Mouse (Mus musculus) 3T3-L1 (cell line): ENCODE data around the gene Fkbp4.

Experiments
- DNase-seq: peaks from one replicate; pipeline ENCODE4 v3.0.0-alpha.2; 2015; ENCODE audit warnings: low read depth, low spot score

Gene Fkbp4

GRCm38 (mm10) chr6:128437288-128437687, 1.2 kb downstream of the Fkbp4 start:
- DNase-seq, result no peak

GRCm38 (mm10) chr6:128436356-128437005, 2.0 kb downstream of the Fkbp4 start:
- DNase-seq, result no peak

- DNase-seq, result peak; percentile 59
These were observed 3.0 kb downstream of the Fkbp4 start for GRCm38 (mm10) chr6:128435474-128435873.

- no peak for DNase-seq
These were observed 4.9 kb downstream of the Fkbp4 start for GRCm38 (mm10) chr6:128433566-128433965.

- DNase-seq, result no peak
These were observed 6.0 kb downstream of the Fkbp4 start for GRCm38 (mm10) chr6:128432356-128432915.

- DNase-seq, result no peak
These were observed 8.7 kb downstream of the Fkbp4 start for GRCm38 (mm10) chr6:128429826-128430225.

GRCm38 (mm10) chr6:128429300-128429699, 9.2 kb downstream of the Fkbp4 start:
- no peak for DNase-seq

GRCm38 (mm10) chr6:128427571-128427970, 10.9 kb downstream of the Fkbp4 start:
- no peak for DNase-seq

- DNase-seq, result no peak
These were observed 13.4 kb downstream of the Fkbp4 start for GRCm38 (mm10) chr6:128425046-128425445.

GRCm38 (mm10) chr6:128424269-128425019, 14.0 kb downstream of the Fkbp4 start, which contains the start of gene Itfg2:
Gene Itfg2, minus strand, starts transcription at chr6:128424931.
- peak; percentile 99 for DNase-seq

GRCm38 (mm10) chr6:128423496-128424268, 14.8 kb downstream of the Fkbp4 start:
- DNase-seq, result no peak

GRCm38 (mm10) chr6:128421480-128421879, 17.0 kb downstream of the Fkbp4 start:
- DNase-seq, result no peak

GRCm38 (mm10) chr6:128421036-128421435, 17.4 kb downstream of the Fkbp4 start:
- DNase-seq, result peak; percentile 62

GRCm38 (mm10) chr6:128418076-128418475, 20.4 kb downstream of the Fkbp4 start:
- DNase-seq, result no peak

GRCm38 (mm10) chr6:128416169-128416568, 22.3 kb downstream of the Fkbp4 start:
- no peak for DNase-seq

GRCm38 (mm10) chr6:128411115-128411514, 27.4 kb downstream of the Fkbp4 start:
- DNase-seq, result peak; percentile 91

- no peak for DNase-seq
These were observed 28.2 kb downstream of the Fkbp4 start for GRCm38 (mm10) chr6:128410305-128410704.

GRCm38 (mm10) chr6:128408544-128409125, 29.8 kb downstream of the Fkbp4 start:
- no peak for DNase-seq

- no peak for DNase-seq
These were observed 33.8 kb downstream of the Fkbp4 start for GRCm38 (mm10) chr6:128404708-128405107.

- DNase-seq, result no peak
These were observed 38.9 kb downstream of the Fkbp4 start for GRCm38 (mm10) chr6:128399421-128400185.

- DNase-seq, result no peak
These were observed 39.5 kb downstream of the Fkbp4 start, which contains the start of gene Nrip2 for GRCm38 (mm10) chr6:128398996-128399395. Gene Nrip2, plus strand, starts transcription at chr6:128399296.
